Mouse (Mus musculus): Measurements from ENCODE around the gene Tbcel. TPM values are rescaled to one million over a fixed set of nuclear protein-coding genes. Genes with fewer than 3 reads are reported as not detected.

The Tbcel gene
- total RNA-seq, 1 experiment, result 9.1 TPM

DNA sequence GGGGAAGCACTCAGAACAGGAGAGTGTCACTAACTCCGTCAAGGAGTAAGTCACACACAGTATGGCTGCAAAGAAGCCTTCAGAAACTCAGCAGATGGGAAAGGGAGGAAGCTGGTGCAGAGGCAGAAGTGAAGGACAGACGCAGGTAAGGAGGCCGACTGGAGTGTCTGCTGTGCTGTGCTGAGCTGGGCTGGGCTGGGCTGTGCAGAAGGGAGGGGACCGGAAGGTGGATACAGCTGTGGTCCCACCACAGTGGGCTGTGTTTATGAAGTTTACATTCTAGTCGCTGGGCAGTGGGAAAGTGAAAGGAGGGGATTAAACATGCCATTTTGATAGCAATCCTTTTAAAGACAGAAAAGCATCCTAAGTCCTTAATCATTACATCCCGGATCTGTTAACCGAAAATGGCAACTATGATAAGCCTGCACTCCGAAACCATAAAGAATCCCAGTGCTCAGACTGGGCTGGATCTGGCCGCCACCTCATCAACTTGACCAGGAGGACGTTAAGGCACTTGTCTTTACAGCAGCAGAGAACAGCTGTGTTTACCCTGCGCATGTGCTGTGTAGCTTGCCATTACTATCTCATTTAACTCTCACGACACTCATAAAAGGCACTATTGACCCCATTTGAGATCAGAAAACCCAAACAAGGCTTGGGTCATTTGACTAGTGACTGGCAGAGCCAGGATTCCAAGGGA lies 40.3 kb downstream of the Tbcel start:
- Histone ChIP-seq H3K4me1 (ENCODE audit: control insufficient read depth in 2 of 2, insufficient read depth in 2 of 2, low read length in 2 of 2, poor library complexity in 1 of 2) (peaks cover 7 to 9% of the 10 kb centered on the region in 2 experiments; a peak in 3 of 4 replicates), H3K27ac (ENCODE audit: insufficient read depth, low read depth, low read length, poor library complexity, severe bottlenecking) (no peak overlapping the region), H3K9ac (ENCODE audit: insufficient read depth, low read depth, low read length, poor library complexity, severe bottlenecking) (no peak overlapping the region), H3K9me3 (ENCODE audit: control insufficient read depth, insufficient read depth, low read depth, low read length) (no peaks in the 10 kb centered on the region), H3K4me3 (ENCODE audit: insufficient read depth in 1 of 2, low read depth in 1 of 2, low read length in 2 of 2, poor library complexity in 1 of 2, severe bottlenecking in 1 of 2) (no peak overlapping the region), H3K36me3 (ENCODE audit: control insufficient read depth, insufficient read depth, low read length, poor library complexity, severe bottlenecking) (peaks cover 8% of the 10 kb centered on the region; the same call in 1 of the 2 replicates)
- no peak for TF ChIP-seq ZC3H11A (IDR thresholded peaks at IDR 0.05; ENCODE audit: borderline replicate concordance, low read depth, low read length)
- in situ Hi-C loops (cut with MboI; ENCODE audit: low sequenced_read_pairs in 2 of 2, unreplicated experiment in 2 of 2), result no loop called here
- no peak for DNase-seq (ENCODE audit: low read depth, low spot score)

DNA sequence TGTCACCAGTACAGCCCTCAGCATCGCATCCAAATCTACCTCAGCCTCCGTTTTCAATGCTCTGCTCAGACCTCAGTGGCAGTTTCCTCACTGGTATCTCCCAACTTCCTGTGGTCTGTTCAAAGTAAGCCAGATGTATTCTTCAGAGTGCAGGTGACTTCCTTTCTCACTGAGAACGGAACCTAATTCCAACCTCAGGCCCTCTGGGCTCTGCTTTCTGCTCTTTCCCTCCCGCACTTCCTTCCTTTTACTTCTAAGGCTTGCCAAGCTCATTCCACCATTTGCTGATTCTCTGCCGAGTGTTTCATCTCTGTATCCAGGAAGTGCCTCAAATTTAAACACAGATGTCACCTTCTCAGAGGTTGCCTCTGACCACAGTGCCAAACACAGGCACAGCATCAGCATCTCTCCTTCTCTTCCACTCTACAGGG lies 41.9 kb downstream of the Tbcel start:
- no peak overlapping the region for H3K27ac ChIP-seq (ENCODE audit: insufficient read depth, low read depth, low read length, poor library complexity, severe bottlenecking)
- in situ Hi-C loops (cut with MboI; ENCODE audit: low sequenced_read_pairs in 2 of 2, unreplicated experiment in 2 of 2), result no loop called here
- TF ChIP-seq CHD2 (IDR thresholded peaks at IDR 0.05; ENCODE audit: low read depth, low read length), result no peak
- TF ChIP-seq ZNF384 (IDR thresholded peaks at IDR 0.05; ENCODE audit: low read depth, low read length), result no peak
- TF ChIP-seq HCFC1 (IDR thresholded peaks at IDR 0.05; ENCODE audit: borderline replicate concordance, insufficient read depth, low read length), result no peak
- TF ChIP-seq ZC3H11A (IDR thresholded peaks at IDR 0.05; ENCODE audit: borderline replicate concordance, low read depth, low read length), result no peak
- TF ChIP-seq MAFK (IDR thresholded peaks at IDR 0.05; ENCODE audit: insufficient read depth, low read depth, low read length), result no peak
- no peak overlapping the region for H3K4me3 ChIP-seq (ENCODE audit: insufficient read depth in 1 of 2, low read depth in 1 of 2, low read length in 2 of 2, poor library complexity in 1 of 2, severe bottlenecking in 1 of 2)
- DNase-seq (ENCODE audit: low read depth, low spot score), result no peak
- no peaks in the 10 kb centered on the region for H3K9me3 ChIP-seq (ENCODE audit: control insufficient read depth, insufficient read depth, low read depth, low read length)
- peaks cover 8% of the 10 kb centered on the region; the same call in 1 of the 2 replicates for H3K36me3 ChIP-seq (ENCODE audit: control insufficient read depth, insufficient read depth, low read length, poor library complexity, severe bottlenecking)
- H3K4me1 ChIP-seq (ENCODE audit: control insufficient read depth in 2 of 2, insufficient read depth in 2 of 2, low read length in 2 of 2, poor library complexity in 1 of 2), result peaks cover 13 to 14% of the 10 kb centered on the region in 2 experiments
- H3K9ac ChIP-seq (ENCODE audit: insufficient read depth, low read depth, low read length, poor library complexity, severe bottlenecking), result no peak overlapping the region

DNA sequence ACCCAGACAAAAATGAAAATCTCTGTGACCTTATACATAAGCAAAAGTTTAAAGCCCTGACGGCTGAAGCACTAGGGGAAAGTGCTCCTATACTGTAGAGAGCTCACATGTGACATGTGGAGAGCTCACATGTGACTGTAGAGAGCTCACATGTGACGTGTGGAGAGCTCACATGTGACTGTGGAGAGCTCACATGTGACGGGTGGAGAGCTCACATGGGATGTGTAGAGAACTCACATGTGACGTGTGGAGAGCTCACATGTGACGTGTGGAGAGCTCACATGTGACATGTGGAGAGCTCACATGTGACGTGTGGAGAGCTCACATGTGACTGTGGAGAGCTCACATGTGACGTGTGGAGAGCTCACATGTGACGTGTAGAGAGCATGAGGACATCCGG lies 43.4 kb downstream of the Tbcel start:
- no peak for TF ChIP-seq HCFC1 (IDR thresholded peaks at IDR 0.05; ENCODE audit: borderline replicate concordance, insufficient read depth, low read length)
- TF ChIP-seq CHD2 (IDR thresholded peaks at IDR 0.05; ENCODE audit: low read depth, low read length), result no peak
- no peak for TF ChIP-seq ZNF384 (IDR thresholded peaks at IDR 0.05; ENCODE audit: low read depth, low read length)
- no peak for TF ChIP-seq MAFK (IDR thresholded peaks at IDR 0.05; ENCODE audit: insufficient read depth, low read depth, low read length)
- no peak for TF ChIP-seq ZC3H11A (IDR thresholded peaks at IDR 0.05; ENCODE audit: borderline replicate concordance, low read depth, low read length)
- no peak for DNase-seq (ENCODE audit: low read depth, low spot score)
- in situ Hi-C loops (cut with MboI; ENCODE audit: low sequenced_read_pairs in 2 of 2, unreplicated experiment in 2 of 2), result no loop called here
- Histone ChIP-seq H3K9me3 (ENCODE audit: control insufficient read depth, insufficient read depth, low read depth, low read length) (no peaks in the 10 kb centered on the region), H3K4me1 (ENCODE audit: control insufficient read depth in 2 of 2, insufficient read depth in 2 of 2, low read length in 2 of 2, poor library complexity in 1 of 2) (peaks cover 21 to 23% of the 10 kb centered on the region in 2 experiments), H3K4me3 (ENCODE audit: insufficient read depth in 1 of 2, low read depth in 1 of 2, low read length in 2 of 2, poor library complexity in 1 of 2, severe bottlenecking in 1 of 2) (no peak overlapping the region), H3K9ac (ENCODE audit: insufficient read depth, low read depth, low read length, poor library complexity, severe bottlenecking) (no peak overlapping the region), H3K36me3 (ENCODE audit: control insufficient read depth, insufficient read depth, low read length, poor library complexity, severe bottlenecking) (peaks cover 4% of the 10 kb centered on the region; the same call in 1 of the 2 replicates), H3K27ac (ENCODE audit: insufficient read depth, low read depth, low read length, poor library complexity, severe bottlenecking) (no peak overlapping the region)

DNA sequence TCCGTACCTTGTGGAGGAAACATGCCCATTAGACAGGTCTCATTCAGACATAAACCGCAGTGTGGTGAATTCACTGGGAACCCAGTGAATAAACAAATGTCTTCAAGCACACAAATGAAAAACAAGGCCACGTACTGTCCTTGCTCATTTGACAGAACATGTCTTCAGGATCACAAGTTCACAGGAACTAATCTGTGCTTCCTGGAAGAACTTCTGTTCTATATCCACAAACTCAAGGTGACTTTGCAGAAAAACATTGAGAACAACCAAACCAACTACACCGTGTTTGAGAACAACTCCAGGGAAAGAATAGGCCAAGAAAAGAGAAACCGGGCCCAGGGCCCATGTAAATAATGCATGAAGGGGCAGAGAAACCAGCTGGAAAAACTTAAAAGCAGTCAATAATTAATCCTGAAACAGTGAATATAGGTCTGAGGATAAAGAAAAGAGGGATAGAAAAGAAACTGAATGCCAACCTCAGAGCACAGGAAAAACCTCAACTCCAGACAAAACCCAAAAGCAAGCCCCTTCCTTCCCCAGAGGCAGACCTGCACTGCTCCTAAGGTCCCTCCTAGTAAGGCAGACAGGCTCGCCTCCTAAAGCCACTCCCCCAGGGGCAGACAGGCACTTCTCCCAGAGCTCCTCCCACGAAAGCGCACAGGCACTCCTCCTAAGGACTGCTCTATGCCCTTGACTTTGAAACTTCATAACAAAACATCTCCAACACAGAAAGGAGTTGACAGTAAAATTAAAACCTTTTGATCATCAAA lies 44.2 kb downstream of the Tbcel start:
- no peak for TF ChIP-seq ZNF384 (IDR thresholded peaks at IDR 0.05; ENCODE audit: low read depth, low read length)
- no peak for TF ChIP-seq HCFC1 (IDR thresholded peaks at IDR 0.05; ENCODE audit: borderline replicate concordance, insufficient read depth, low read length)
- TF ChIP-seq ZC3H11A (IDR thresholded peaks at IDR 0.05; ENCODE audit: borderline replicate concordance, low read depth, low read length), result no peak
- no peak for TF ChIP-seq CHD2 (IDR thresholded peaks at IDR 0.05; ENCODE audit: low read depth, low read length)
- no peak for TF ChIP-seq MAFK (IDR thresholded peaks at IDR 0.05; ENCODE audit: insufficient read depth, low read depth, low read length)
- H3K9me3 ChIP-seq (ENCODE audit: control insufficient read depth, insufficient read depth, low read depth, low read length), result no peaks in the 10 kb centered on the region
- peaks cover 25 to 27% of the 10 kb centered on the region in 2 experiments for H3K4me1 ChIP-seq (ENCODE audit: control insufficient read depth in 2 of 2, insufficient read depth in 2 of 2, low read length in 2 of 2, poor library complexity in 1 of 2)
- in situ Hi-C loops (cut with MboI; ENCODE audit: low sequenced_read_pairs in 2 of 2, unreplicated experiment in 2 of 2), result no loop called here
- peaks cover 4% of the 10 kb centered on the region; the same call in 1 of the 2 replicates for H3K36me3 ChIP-seq (ENCODE audit: control insufficient read depth, insufficient read depth, low read length, poor library complexity, severe bottlenecking)
- no peak for DNase-seq (ENCODE audit: low read depth, low spot score)
- no peak overlapping the region; the same call in 1 of the 2 replicates for H3K27ac ChIP-seq (ENCODE audit: insufficient read depth, low read depth, low read length, poor library complexity, severe bottlenecking)
- H3K4me3 ChIP-seq (ENCODE audit: insufficient read depth in 1 of 2, low read depth in 1 of 2, low read length in 2 of 2, poor library complexity in 1 of 2, severe bottlenecking in 1 of 2), result peak overlapping the region in 1 of 2 experiments; percentile 17; a peak in 1 of 4 replicates
- H3K9ac ChIP-seq (ENCODE audit: insufficient read depth, low read depth, low read length, poor library complexity, severe bottlenecking), result no peak overlapping the region; the same call in 1 of the 2 replicates
